Mouse (Mus musculus): ENCODE data around the gene Lrmp. TPM values are rescaled to one million over a fixed set of nuclear protein-coding genes. Genes with fewer than 3 reads are reported as not detected.

Lrmp gene
- polyA plus RNA-seq (2012; rRNA removed), result 5.8 and 10.3 TPM in 2 replicates

GRCm38 (mm10) chr6:145115476-145116097 is at the start of gene Lrmp:
Gene Lrmp (plus strand): TSS chr6:145115653.

GRCm38 (mm10) chr6:145075548-145076224 is 39.8 kb upstream of the Lrmp start, which contains the start of gene Bcat1:
Gene Bcat1 (minus strand): TSS chr6:145076184.

GRCm38 (mm10) chr6:145210816-145211338 is 95.4 kb downstream of the Lrmp start, which contains the start of the genes Casc1 and Etfrf1:
Gene Casc1 (minus strand): TSS chr6:145211005.
Gene Etfrf1 (plus strand): TSS chr6:145211134.

Other genes starting within 250 kb of the Lrmp start
- 31.1 and 31.5 TPM in 2 replicates for gene Bcat1, start 39.5 kb upstream of the Lrmp start, polyA plus RNA-seq (2012; rRNA removed)
- gene Casc1, start 95.4 kb downstream of the Lrmp start, polyA plus RNA-seq (2012; rRNA removed), result 3.6 and 4.6 TPM in 2 replicates
- 3.1 and 3.4 TPM in 2 replicates for gene Etfrf1, start 95.5 kb downstream of the Lrmp start, polyA plus RNA-seq (2012; rRNA removed)
- gene Kras, start 134.6 kb downstream of the Lrmp start, polyA plus RNA-seq (2012; rRNA removed), result 11.8 and 14.2 TPM in 2 replicates